Mouse (Mus musculus) left cerebral cortex, postnatal 14 days (tissue): ENCODE measurements around the gene Pdcd4. TPM values are rescaled to one million over a fixed set of nuclear protein-coding genes. Genes with fewer than 3 reads are reported as not detected.
"Not testable (repeated sequence)": the region's sequence is repeated elsewhere in the genome, so short reads cannot be mapped to it uniquely, and the experiment has no call there.

Experiments
- DNase-seq, 2 experiments: peaks; one replicate each; pipeline ENCODE4 v3.0.0; 2021 to 2022; ENCODE audit warnings: low spot score in 2 of 2, mixed read lengths in 1 of 2
- intact Hi-C: fragments of 180-260 bp; cut with DNase I; formaldehyde crosslinking; loops from one replicate; pipeline ENCODE4 v1.15.1; 2025
- total RNA-seq, 2 experiments: library from RNA; stranded (reverse); gene quantifications; 2 replicates each; pipeline ENCODE4 v1.2.3; 2021

Gene Pdcd4
- total RNA-seq, 2 experiments from 2014 or later, result 102 to 105 TPM

- no peak for DNase-seq
- intact Hi-C loops, result no loop called here
Measured at GRCm38 (mm10) chr19:53894538-53895121, 2.6 kb downstream of the Pdcd4 start.

GRCm38 (mm10) chr19:53898046-53898445, 6.0 kb downstream of the Pdcd4 start:
- DNase-seq, result no peak
- intact Hi-C loops, result no loop called here

GRCm38 (mm10) chr19:53898498-53898897, 6.5 kb downstream of the Pdcd4 start:
- DNase-seq, result no peak
- intact Hi-C loops, result no loop called here

- intact Hi-C loops, result no loop called here
- no peak for DNase-seq
Measured at GRCm38 (mm10) chr19:53898970-53899900, 7.2 kb downstream of the Pdcd4 start.

GRCm38 (mm10) chr19:53899941-53900610, 8.0 kb downstream of the Pdcd4 start:
- intact Hi-C loops, result loop anchor here (5.0 kb wide), 1 partner anchor 48 kb away; no protein-coding TSS in a partner anchor
- DNase-seq, result no peak

GRCm38 (mm10) chr19:53901931-53902738, 10.1 kb downstream of the Pdcd4 start:
- no peak for DNase-seq
- intact Hi-C loops, result loop anchor here (5.0 kb wide), 1 partner anchor 50 kb away; no protein-coding TSS in a partner anchor

GRCm38 (mm10) chr19:53902739-53903487, 10.9 kb downstream of the Pdcd4 start:
- intact Hi-C loops, result loop anchor here (5.0 kb wide), 1 partner anchor 51 kb away; no protein-coding TSS in a partner anchor
- DNase-seq, result peak; percentile 96 to 97

GRCm38 (mm10) chr19:53903507-53904321, 11.7 kb downstream of the Pdcd4 start:
- intact Hi-C loops, result loop anchor here (2.0 to 5.0 kb wide), 2 partner anchors 51 to 135 kb away; no protein-coding TSS in a partner anchor
- DNase-seq, result peak; percentile 49 to 55

- DNase-seq, result no peak
- intact Hi-C loops, result loop anchor here (2.0 to 5.0 kb wide), 2 partner anchors 53 to 136 kb away; no protein-coding TSS in a partner anchor
Measured at GRCm38 (mm10) chr19:53904833-53905480, 12.9 kb downstream of the Pdcd4 start.

GRCm38 (mm10) chr19:53906033-53906702, 14.1 kb downstream of the Pdcd4 start:
- intact Hi-C loops, result no loop called here
- DNase-seq, result no peak

GRCm38 (mm10) chr19:53906703-53907070, 14.7 kb downstream of the Pdcd4 start:
- DNase-seq, intact Hi-C loops: not testable (repeated sequence)

GRCm38 (mm10) chr19:53914950-53915349, 22.9 kb downstream of the Pdcd4 start:
- intact Hi-C loops, result no loop called here

GRCm38 (mm10) chr19:53919541-53919940, 27.5 kb downstream of the Pdcd4 start:
- intact Hi-C loops, result no loop called here
- DNase-seq, result no peak

More at GRCm38 (mm10) chr19:53914950-53915349, 22.9 kb downstream of the Pdcd4 start:
- DNase-seq, result no peak

GRCm38 (mm10) chr19:53921996-53922395, 30.0 kb downstream of the Pdcd4 start:
- DNase-seq, intact Hi-C loops: not testable (repeated sequence)

- peak in 1 of 2 experiments; percentile 62 for DNase-seq
- intact Hi-C loops, result loop anchor here (5.0 kb wide), 2 partner anchors 158 to 278 kb away; no protein-coding TSS in a partner anchor
Measured at GRCm38 (mm10) chr19:53925338-53925751, 33.3 kb downstream of the Pdcd4 start.

GRCm38 (mm10) chr19:53926705-53927104, 34.7 kb downstream of the Pdcd4 start:
- intact Hi-C loops, result loop anchor here (5.0 kb wide), 2 partner anchors 159 to 279 kb away; no protein-coding TSS in a partner anchor
- no peak for DNase-seq
